Mouse (Mus musculus): ENCODE measurements around the gene Cstf1.
A peak's percentile ranks its signal among the peaks of the same experiment; 100 is the strongest.

Cstf1 gene

GRCm38 (mm10) chr2:172376999-172377515 is 6.6 kb downstream of the Cstf1 start:
- DNase-seq (ENCODE audit: low read depth): no peak

GRCm38 (mm10) chr2:172378332-172378731 is 7.9 kb downstream of the Cstf1 start:
- peak; percentile 83 for DNase-seq (ENCODE audit: low read depth)

GRCm38 (mm10) chr2:172380513-172380912 is 10.0 kb downstream of the Cstf1 start:
- no peak for DNase-seq (ENCODE audit: low read depth)

DNA sequence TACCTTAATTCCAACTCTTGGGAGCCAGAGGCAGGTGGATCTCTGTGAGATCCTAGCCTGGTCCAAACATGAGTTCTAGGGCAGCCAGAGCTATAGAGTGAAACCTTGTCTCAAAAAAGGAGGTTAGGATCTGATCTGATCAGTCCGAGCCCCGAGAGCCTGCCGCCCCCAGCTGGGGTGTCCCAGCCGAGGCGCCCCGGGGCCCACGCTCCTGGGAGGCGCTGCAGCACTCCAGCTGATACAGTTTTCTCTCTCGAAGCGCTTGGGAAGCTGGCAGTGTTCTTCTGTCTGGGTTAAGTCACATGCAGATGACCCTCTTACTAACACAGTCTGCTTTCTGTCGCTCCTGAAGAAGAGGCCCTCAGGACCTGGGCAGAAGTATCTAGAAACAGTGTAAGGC is 10.9 kb downstream of the Cstf1 start:
- no peak for DNase-seq (ENCODE audit: low read depth)

DNA sequence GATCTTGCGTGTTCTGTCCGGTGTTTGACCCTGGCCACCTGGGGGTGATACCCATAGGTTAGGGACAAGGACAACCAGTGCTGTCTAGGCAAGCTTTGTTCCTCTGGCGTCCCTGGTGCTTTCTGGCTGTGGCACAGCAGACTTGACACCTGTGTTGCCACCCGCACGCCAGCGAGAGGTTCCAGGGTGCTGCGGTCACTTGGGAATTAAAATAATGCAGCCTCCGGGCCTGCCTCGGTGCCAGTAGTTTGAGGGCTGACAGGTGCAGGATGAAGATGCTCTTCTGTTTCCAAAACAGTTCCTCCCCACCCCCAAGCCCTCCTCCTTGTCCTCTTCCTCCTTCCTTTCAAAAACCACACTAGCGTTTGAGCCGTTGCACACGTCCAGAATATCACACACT is 11.4 kb downstream of the Cstf1 start:
- DNase-seq (ENCODE audit: low read depth): no peak

DNA sequence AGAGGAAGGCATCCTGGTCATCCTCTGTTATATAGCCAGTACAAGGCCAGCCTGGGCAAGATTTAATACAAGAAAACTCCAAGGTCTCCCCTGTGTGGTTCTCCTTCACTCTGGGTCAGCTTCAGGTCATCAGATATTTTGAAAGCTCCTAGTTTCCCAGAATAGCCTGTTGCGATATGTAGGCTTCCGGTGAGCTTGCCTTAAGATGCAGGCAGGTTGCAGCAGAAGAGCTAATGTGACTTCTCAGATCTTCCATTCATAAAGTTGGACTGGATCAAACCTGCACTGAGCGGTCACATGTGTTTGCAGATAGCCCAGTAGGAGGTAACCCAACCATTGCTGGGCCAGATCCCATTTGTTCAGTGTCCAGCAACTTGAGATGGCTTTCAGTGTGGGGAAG is 14.2 kb downstream of the Cstf1 start:
- DNase-seq (ENCODE audit: low read depth): no peak

DNA sequence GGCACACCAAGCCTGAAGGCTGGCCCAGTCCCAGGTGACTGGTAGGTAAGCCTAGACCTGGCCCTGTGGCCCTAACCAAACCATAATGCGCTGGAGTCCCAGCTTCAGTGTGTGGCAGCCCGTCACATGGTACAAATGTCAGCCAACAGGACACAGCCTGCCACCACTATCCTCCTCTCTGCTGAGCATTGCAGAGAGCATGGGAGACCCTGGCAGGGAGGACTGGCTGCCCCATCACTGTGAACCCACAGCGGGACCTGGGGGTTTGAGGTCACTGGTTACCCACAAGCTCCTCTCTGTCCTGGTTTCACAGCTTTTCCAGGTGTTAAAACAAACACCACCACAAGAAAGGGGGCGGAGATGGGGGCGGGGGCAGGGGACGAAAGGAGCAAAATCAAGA is 19.9 kb downstream of the Cstf1 start:
- peak; percentile 70 for DNase-seq (ENCODE audit: low read depth)

DNA sequence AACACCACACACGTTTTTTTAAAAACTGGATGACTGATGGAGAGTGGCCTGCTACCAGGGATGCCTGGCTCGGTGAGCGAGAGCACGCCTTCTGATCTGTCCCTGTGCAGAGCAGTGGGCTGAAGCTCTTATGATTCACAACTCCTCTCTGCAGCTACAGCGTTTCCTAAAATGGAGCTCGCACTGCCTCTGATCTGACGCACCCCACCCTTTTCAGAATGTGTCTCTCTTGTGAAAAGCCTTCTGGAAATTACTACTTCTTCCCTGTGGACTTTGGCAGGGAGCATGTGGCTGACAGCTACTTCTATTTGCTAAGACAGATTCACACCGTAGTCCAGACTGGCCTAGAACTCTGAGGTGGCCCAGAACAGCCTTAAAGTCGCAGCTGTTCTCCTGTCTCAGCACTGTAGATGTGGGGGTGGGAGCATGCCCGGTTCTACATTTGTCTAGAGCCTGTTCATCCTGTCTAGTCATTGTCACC is 21.6 kb downstream of the Cstf1 start:
- peak; percentile 54 for DNase-seq (ENCODE audit: low read depth)

- DNase-seq (ENCODE audit: low read depth): peak; percentile 88
Measured at GRCm38 (mm10) chr2:172393391-172394051, 23.0 kb downstream of the Cstf1 start, which contains the start of gene Cass4. Gene Cass4, plus strand, starts transcription at chr2:172393794.

DNA sequence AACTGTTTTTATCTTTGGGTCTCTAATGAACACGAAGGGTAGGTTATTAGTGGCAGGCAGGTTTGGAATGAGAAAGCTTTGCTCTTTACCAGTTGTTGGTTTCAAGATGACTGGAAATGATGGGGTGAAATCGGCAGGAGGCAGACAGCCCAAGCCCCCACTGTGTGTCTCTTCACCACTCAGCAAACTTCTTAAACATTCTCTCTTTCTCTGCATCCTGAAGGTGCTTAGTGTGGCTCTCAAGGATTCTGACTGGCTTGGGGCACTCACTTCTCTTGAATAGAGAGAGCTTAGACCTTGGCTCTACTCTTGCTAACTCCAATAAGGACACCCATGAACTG is 23.5 kb downstream of the Cstf1 start:
- DNase-seq (ENCODE audit: low read depth): no peak

DNA sequence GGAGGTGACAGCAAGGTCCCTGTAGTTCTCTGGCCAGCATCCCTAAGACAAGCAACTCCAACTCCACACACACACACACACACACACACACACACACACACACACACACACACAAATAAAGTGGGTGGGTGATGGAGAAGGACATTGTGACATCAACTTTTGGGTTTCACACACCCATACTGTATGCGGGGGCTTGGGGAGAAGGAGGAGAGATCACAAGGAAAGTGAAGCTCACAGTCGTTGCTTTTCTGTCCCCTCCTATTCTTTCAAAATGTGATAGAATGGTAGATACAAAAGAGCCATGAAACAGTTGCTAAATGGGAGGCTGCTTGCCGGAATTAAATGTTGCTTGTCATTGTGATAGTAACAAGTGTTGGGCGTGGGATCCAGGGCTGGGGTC is 24.2 kb downstream of the Cstf1 start:
- peak; percentile 53 for DNase-seq (ENCODE audit: low read depth)

DNA sequence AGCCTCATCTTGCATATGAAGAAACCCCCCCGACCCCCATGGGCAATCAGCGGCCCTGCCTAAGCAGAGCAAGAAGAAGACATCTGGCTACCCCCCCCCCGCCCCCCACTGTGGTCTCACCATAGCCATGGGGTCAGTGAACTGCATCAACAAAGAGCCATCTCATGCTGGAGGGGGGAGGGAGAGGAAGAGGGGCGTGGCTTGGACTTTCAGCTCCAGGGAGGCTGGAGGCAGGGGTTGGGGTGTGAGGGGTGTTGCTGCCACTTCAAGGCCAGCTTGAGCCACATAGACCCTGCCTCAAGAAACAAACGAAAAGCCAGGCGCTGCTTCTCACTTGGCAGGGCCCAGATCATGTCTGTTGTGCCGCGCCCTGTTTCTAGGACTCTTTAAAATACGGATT is 25.5 kb downstream of the Cstf1 start:
- DNase-seq (ENCODE audit: low read depth): no peak

GRCm38 (mm10) chr2:172399901-172400300 is 29.4 kb downstream of the Cstf1 start:
- peak; percentile 97 for DNase-seq (ENCODE audit: low read depth)

DNA sequence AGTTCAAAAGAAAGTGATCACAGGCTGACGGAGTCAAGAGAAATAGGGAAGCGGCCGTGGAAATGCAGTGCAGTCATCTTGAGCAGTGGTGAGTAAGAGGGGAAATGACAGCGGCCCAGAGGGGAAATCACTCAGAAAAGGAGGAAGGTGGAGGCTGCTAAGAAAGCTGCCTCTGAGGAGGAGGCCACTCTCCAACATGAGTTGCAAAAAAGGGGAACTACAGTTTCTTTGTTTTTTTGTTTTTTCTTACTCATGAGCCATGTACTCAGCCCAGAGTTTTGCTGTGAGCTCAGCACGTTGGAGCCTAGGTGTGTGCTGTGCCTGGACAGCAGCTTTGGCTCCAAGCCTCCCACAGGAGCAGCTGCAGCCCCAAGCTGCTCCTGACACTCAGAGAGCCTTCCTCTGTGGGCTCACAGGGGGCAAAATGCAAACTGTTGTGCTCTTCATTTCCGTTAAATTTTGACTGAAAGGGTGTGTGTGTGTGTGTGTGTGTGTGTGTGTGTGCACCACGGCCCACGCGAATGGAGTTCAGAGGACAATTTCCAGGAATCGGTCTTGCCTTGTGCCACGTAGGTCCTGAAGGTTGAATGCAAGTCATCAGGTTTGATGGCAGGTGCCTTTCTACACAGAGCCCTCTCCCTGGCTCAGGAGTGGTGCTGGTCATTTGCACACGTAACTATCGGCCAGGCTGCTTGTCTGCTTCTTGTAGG is 30.8 kb downstream of the Cstf1 start:
- peak; percentile 93 for DNase-seq (ENCODE audit: low read depth)

GRCm38 (mm10) chr2:172404239-172404638 is 33.8 kb downstream of the Cstf1 start:
- peak; percentile 23 for DNase-seq (ENCODE audit: low read depth)

DNA sequence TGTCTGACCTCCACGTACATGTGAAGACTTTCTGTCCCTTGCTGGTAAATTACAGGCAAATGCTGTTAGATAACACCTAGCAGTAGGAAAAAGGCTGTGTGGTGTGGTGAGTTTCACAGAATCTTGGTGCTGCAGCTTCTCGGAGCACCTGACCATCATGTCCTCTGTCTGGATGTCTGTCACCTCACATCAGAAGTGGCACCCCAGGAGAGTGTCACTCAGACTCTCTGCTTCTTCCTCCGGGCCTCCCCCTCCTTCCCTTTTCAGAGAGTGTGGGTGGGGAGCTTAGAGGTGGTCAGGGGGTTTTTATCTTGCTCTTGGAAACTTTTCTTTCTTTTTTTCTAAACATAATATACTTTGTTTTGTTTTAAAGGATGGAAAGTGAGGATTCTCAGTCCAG is 34.5 kb downstream of the Cstf1 start:
- DNase-seq (ENCODE audit: low read depth): peak; percentile 65

DNA sequence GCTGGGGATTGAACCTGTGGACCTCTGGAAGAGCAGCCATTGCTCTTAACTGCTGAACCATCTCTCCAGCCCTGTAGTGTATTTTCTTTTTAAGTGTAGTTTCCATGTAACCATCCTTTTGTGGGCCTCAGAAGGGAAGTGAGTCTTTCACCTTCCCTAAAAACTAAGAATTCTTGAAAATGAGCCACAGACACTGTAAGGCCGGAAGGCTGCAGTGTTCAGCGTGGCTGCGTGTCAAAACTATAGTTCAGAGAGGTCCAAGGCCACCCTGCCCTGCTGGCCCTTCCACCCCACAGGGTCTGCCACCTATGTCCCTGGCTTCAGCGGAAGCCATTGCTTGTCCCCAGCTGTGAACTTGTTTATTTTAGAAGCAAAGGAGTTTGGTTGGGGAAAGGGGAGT is 35.7 kb downstream of the Cstf1 start:
- DNase-seq (ENCODE audit: low read depth): no peak

- DNase-seq (ENCODE audit: low read depth): peak; percentile 43
Measured at GRCm38 (mm10) chr2:172407499-172407898, 37.0 kb downstream of the Cstf1 start.

- no peak for DNase-seq (ENCODE audit: low read depth)
Measured at GRCm38 (mm10) chr2:172410686-172411085, 40.2 kb downstream of the Cstf1 start.

- no peak for DNase-seq (ENCODE audit: low read depth)
Measured at GRCm38 (mm10) chr2:172411091-172411490, 40.6 kb downstream of the Cstf1 start.

DNA sequence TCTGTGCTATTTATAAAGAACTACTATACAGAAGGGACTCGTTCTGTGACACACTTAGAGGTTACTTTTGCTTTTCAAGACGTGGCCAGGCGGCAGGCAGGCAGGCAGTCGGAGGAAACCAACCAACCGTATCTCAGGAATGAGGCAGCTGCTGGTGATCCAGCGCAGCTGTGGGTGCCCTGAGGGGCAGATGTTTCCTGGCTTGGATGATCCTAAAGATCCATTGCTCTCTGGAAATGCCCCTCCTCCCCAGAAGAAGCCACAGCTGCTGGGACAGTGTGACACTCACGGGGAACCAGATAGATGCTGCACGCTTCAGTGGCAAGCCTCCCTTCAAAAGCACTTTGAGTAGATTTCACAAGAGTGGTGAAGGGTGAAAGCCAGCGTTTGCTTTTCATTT is 42.0 kb downstream of the Cstf1 start:
- DNase-seq (ENCODE audit: low read depth): no peak

- DNase-seq (ENCODE audit: low read depth): no peak
Measured at GRCm38 (mm10) chr2:172413273-172413672, 42.8 kb downstream of the Cstf1 start.

DNA sequence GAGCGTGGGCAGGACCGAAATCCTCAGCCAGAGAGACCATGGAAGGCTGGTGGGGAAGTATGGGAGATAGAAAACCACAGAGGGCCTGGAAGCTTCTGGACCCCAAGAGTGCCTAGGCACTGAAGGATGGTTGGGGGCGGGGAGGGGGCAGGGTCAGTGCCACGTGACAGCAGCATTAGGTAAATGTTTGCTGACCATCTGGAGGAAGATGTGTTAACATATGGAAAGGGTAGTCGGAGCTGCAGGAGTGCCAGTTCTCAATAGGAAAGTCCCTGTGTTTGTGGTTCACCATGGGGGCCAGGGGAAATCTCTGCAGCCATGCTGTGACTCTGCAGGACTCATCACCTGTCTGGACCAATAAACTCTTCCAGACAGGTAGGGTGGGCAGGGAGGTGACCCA is 43.4 kb downstream of the Cstf1 start:
- no peak for DNase-seq (ENCODE audit: low read depth)

- DNase-seq (ENCODE audit: low read depth): no peak
Measured at GRCm38 (mm10) chr2:172416218-172416617, 45.7 kb downstream of the Cstf1 start.

All from induced T-regulatory cell, adult 2 months (primary cell).